Mouse (Mus musculus): ENCODE measurements around the gene Magi2.
"Not testable (repeated sequence)": the region's sequence is repeated elsewhere in the genome, so short reads cannot be mapped to it uniquely, and the experiment has no call there.

Gene Magi2

DNA sequence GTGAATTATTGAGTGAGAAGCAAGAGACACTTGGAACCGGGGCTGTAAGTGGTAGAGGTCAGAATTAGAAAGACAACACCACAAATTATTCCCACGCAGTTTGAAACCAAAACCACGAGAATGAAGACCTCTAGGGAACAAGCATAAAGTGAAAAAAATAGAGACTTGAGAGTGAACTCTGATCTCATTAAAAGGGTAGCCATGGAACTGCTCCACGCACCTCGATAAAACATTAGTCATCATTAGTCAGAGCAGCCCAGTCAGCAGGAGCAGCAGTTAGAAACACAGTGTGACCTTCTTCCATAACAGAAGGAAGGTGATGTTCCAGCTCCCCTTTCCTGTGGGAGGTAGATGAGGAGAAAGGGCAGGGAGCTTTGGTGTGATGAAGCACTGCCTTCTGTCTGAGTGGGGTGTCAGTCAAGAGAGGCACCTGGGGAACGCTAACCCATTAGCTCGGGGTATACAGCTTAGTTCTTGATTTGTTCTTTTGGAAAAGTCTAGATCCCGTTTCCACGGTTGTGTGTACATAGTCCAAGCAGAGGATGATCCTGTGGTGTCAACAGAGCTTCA is 1272.3 kb downstream of the Magi2 start:
- in situ Hi-C loops (cut with MseI, MboI), result no loop called here

DNA sequence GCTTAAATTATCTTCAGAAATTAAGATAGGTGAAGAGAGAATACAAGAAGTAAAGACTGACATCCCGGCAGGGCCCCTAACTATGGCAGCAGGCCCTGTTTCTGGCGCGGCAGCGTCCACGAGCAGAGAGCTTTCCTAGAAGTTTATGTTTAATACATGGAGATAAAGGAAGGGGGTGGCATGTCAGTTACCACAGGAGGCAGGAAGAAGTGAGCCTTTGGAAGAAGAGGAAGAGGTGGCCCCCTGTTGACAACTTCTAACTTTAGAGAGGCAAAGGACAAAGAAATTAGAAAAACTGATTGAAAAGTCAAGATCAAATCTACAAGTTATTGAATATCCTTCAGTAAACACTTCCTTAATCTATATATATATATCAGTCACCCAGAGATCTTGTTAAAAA is 1281.8 kb downstream of the Magi2 start:
- in situ Hi-C loops (cut with MseI, MboI), result no loop called here

DNA sequence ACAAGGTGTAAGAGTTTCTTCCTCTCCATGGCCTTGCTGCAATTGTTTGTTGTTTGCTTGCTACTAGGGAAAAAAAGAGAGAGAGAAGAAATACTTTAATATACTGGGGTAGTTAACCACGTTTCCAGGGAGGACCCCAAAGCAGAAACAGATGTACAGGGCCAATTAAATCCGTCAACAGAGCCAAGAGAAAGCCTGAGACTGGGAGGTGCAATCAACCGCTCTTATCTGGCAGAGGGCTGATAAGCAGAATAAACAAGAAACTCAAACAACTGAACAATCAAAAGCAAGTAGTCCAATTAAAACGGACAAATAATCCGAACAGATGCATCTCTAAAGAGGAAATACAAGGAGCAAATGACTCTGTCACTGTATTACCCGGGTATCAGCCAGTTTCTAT is 1282.8 kb downstream of the Magi2 start:
- in situ Hi-C loops (cut with MseI, MboI), result no loop called here

DNA sequence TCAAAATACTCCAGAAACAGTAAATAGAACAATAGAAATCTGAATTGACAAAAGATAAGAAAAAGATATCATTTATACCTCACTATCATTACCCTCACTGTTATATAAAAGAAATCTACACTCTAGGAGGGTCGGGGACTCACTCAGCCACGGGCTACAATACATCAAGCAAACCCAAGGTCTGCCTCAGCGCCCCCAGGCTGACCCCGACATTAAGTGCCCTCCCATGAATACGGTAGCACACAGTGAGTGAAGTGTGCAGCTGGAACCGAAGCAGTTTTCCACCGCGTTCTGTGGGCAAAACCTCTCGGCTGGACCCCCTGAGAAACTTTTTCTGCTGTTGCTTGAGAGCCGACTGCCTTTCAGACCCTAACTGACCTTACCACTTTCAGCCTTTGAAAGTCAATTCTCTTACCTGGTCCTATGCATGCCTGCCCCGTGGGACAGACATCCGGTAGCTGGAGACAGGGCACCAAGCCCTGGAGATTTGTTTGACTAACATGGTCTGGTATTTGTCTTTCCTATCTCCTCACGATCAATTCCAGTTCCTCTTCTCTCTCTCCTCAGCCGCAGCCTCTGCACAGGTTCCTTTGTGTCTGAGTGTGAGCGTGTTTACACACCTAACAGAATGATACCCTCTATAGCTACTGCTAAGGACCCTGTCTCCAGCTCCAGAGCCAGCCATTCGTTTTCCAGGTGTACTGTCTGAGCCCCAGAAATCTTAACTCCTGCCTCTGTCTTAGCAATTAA is 1285.7 kb downstream of the Magi2 start:
- in situ Hi-C loops (cut with MseI, MboI), result no loop called here

DNA sequence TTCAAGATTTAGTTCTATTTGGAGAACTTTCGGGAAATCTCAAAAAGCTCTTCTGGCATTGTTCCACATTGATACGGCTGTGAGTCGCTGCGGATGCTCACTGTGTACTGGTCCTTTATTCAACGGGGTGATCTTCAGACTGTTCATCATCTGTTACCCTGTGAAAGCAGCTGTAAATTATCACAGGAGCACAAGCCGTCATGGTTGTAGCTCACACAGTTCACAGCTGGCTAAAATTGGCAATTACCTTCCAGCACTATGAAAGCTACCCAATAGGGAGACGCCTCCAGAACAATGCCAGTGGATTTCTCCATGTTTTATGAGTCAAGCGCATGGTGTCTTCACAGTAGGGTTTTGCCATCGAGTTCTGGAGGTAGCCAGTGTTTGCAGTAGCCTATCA is 1294.8 kb downstream of the Magi2 start:
- in situ Hi-C loops (cut with MseI, MboI), result no loop called here

DNA sequence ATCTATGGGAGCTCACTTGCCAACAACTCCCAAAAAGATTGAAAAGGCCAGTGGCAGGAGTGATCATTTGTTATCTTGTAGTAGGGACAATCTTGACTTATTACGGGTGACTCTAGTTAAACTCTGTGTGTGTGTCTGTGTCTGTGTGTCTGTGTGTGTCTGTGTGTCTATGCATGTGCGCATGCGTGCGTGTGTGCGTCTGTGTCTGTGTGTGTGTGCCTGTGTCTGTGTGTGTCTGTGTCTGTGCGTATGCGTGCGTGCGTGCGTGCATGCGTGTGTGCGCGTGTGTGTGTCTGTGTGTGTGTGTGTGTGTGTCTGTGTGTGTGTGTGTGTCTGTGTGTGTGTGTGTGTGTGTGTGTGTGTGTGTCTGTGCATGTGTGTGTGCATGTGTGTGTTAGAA is 1295.2 kb downstream of the Magi2 start:
- in situ Hi-C loops (cut with MseI, MboI), result no loop called here

DNA sequence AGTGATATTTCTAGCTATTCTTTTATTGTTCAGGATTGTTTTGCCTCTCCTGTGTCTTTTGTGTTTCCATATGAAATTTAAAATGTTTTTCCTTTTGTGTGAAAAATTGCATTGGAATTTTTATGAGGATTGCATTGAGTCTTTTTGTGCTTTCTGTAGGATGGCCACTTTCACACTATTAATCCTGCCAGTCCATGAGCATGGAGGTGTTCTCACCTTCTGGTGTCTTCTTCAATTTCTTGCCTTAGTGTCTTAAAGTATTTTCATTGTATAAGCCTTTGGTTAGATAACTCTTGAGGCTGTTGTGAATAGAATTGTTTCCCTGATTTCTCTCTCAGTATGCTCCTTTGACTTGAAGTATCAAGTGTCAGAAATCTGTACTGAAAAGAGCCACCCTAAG is 1296.9 kb downstream of the Magi2 start:
- in situ Hi-C loops (cut with MseI, MboI), result no loop called here

DNA sequence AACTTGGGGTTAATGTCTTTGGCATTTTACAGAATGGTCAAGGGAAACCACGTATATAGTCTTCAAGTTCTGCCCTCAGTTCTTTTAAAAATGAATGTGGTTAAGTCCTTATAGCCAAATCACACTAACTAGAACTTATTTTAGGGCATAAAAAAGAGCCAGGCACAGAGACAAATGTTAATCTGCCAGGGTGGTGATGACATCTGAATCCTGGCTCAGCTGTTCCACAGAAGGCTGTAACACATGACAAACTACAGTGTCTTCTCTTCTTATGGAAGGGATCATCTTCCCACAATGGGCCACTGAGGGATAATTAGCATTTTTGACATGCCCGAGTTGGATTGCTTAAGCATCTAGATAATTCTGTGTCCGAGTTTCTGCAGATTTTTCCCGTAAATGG is 1299.8 kb downstream of the Magi2 start:
- in situ Hi-C loops (cut with MseI, MboI), result not testable (repeated sequence)

DNA sequence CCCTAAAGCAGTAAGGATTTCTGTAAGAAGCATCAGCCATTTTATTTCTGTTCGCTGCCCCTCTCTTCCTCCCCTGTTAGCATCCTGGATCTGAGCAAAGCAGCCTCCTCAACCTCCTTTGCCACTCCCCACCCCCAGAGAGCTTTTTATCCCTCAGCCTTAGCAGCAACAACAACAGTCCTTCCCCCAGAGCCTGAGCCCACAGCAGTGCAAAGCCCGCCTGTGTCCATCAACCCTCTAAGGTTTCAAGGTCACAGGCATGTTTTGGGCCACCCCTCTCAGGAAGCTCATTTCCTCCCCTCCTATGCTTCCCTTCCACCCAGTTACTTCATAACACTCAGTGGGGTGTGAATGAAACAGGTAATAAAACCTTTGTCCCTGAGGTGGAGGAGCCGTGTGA is 1309.7 kb downstream of the Magi2 start:
- in situ Hi-C loops (cut with MseI, MboI), result no loop called here

DNA sequence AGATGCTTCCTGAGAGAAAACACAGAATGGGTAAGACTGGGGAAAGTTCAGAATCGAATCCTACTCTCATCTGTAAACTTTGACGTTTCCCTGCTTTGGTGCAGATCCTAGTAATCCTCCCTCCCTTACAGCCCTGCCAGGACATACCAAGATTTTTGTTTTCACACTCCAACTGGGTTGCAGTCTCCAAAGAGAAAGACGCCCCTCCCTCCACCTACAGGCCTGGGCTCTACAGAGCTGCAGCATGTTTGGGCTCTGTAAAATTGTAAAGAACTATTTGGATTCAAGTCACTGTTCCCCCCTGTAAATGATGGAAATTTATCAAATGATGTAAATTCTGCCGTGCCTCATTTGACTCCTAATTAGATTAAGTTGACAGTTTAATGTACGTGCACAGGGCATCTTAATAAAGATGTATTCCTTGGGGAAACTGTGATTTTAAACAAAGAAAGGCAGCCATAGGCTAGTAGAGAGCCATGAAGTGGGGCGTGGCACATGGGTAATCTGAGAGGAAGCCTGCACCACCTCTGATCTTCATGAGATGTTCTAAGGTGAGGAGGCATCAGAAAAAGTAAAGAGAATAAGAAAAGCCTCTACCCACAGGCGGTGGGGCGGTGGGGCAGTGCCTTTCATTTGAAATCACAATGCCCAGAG is 1310.7 kb downstream of the Magi2 start:
- in situ Hi-C loops (cut with MseI, MboI), result no loop called here

DNA sequence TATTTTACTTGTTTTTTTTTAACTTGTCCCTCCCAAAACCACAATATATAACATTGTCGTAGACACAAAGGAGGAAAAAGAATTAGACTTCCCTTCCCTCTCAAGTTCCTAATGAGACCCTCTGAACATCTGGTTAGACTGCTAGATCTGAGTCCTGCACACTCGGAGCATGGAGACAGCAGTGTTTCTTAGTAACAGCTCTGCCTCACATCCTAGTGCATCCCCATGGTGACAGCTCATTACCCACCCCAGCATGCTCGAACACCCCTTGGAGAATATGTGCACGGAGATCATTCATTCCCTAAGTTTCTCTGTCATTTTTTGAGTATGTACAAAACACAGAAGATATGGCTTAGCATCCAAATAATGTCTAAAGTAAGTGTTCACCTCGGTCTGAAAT is 1317.5 kb downstream of the Magi2 start:
- in situ Hi-C loops (cut with MseI, MboI), result no loop called here

DNA sequence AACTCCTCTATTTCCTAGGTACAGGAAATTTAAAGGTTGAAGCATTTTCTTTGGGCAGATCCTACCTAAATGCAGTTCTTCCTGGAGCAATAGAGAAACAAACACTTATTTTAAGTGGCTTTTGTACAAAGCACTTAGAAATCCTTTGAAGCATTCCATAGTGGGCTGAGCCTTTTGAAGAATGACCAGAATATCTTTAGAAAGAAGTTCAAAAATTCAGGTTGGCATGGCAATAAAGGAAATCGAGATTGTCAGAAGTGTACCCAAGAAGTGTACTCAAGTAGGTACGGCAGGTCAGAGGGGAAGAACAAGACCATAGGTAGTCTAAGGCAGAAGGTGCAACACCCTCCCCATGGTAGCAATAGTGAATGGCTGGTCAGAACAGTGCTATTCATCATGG is 1332.5 kb downstream of the Magi2 start:
- in situ Hi-C loops (cut with MseI, MboI), result no loop called here

DNA sequence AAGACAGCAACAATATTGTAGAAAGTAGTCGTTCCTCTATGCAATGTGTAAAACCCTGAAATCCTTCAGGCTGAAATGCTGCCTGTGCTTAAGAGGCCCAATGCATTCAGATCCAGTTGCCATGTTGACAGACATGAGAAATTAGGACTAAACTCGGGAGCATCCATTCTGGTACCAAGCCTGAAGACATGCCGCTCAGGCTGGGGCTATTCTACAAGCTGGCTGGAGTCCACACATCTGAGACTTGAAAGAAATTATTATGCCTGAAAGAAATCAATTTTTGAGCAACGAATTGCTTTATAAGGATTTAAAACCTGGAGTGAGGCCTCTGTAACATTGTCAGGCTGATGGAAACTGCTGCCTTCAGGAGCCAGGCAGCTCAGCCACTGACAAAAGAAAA is 1333.0 kb downstream of the Magi2 start:
- in situ Hi-C loops (cut with MseI, MboI), result no loop called here

DNA sequence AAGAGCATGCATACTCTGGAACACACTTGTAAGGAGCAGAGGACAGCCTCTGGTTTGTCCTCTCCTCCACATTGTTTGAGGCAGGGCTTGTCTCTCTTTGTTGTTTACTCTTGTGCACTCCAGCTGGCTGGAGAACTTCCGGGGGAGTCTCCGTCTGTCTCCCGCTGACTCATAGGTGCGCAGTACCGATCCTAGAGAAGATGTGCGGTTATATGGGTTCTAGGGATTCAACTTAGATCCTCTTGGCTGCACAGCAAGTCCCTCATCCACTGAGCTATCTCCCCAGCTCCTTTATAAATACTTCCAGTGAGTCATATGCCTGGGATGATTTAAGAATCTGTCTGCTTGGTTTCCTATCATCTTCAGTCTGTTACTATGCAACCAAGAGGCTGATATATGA is 1341.6 kb downstream of the Magi2 start:
- in situ Hi-C loops (cut with MseI, MboI), result no loop called here

DNA sequence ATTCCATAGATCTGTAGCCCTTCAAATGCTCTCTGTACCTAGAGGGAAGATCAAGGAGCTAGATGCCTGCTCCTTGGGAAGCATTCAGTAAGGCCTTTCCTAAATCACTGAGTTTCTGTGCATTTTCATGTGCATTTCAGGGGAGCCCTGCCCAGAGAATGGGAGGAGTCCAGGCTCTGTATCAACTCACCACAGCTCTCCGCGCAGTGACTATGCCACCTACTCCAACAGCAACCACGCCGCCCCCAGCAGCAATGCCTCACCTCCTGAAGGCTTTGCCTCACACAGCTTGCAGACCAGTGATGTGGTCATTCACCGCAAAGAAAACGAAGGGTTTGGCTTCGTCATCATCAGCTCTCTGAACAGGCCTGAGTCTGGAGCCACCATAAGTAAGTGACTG is 1342.1 kb downstream of the Magi2 start:
- in situ Hi-C loops (cut with MseI, MboI), result no loop called here

DNA sequence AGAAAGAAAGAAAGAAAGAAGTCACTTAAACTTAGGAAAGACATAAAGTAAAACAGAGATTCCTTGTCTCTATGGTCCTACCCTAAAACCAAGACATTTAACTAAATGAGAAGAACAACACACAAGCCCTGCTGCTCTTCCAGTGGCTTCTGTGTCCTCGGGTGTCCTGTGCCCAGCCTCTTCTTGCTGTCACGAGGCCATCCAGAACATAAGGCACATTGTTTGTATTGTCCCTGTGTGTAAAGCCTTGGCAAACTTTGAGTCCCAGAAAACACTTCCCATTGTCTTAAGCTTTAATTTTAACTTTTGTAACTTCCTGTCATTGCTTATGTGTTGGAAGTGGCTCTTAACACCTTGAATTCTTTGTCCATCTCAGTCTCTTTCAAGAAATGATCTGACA is 1348.0 kb downstream of the Magi2 start:
- in situ Hi-C loops (cut with MseI, MboI), result no loop called here

DNA sequence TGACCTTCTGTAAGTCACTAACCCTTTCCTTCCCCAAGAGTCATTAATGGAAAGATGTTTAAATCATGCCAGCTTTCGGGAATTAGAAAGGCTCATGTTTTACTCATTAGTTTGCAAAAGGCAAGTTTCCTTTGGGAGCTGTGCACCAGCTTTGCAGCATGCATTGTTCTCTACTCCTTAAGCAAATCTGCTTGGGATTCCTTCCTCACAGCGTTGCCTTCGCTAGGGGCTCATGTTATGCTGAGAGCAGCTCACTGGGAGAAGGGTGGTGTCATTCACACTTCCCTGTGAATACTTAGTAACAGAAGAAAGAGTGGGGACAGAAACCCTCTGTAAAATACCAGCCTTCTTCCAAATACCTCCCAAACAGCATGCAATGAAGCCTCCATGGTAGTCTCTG is 1349.0 kb downstream of the Magi2 start:
- in situ Hi-C loops (cut with MseI, MboI), result no loop called here

DNA sequence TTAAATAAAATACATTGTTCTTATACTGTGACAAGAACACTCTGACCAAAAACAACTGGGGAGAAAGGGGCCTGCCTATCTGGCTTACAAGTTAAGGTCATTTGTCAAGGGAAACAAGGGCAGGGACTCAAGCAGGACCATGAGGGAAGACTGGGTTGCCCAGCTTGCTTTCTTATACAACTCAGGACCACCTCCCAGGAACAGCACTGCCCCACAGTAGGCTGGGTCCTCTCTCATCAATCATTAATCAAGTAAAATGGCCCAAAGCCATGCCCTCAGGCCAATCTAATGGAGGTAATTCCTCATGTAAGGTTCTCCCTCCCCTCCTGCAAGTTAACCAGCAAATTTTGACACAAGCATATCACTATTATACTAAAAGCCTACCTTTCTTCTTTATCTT is 1349.4 kb downstream of the Magi2 start:
- in situ Hi-C loops (cut with MseI, MboI), result no loop called here

DNA sequence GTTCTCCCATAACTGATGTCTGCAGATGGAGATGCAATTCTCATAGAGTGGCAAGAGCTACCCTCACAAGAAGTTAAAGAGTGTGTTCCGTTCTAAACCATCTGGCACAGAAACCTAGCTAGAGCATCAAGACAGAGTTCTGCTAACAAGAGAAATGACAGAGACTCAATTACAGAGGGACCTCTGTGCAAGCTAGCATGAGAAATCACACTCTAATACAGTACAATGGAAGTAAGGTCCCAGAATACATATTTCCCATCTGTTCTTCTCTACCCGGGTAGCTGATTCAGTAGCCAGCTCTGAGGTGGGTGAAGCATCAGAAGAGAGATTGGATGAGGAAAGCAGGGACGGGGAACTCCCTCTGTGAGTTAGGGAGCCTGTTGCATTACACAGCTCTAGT is 1351.8 kb downstream of the Magi2 start:
- in situ Hi-C loops (cut with MseI, MboI), result no loop called here

DNA sequence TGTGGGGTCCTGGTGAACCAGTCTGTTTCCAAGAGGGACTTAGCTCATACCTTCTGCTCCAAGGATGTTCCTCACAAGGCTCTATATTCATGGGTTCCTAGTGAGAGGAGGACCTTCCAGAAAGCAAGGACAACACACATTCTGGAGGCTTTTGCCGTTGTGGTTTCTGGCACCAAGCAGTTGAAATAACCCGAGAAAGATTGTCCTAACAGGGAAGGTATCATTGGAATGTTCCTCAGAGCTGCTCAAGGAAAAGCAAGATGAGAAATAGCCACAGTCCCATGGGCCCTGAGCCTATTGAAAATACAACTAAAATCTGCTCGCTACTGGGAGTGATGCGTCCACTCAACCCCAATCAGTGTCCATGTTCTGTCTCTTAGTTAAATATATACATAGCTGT is 1353.8 kb downstream of the Magi2 start:
- in situ Hi-C loops (cut with MseI, MboI), result no loop called here

DNA sequence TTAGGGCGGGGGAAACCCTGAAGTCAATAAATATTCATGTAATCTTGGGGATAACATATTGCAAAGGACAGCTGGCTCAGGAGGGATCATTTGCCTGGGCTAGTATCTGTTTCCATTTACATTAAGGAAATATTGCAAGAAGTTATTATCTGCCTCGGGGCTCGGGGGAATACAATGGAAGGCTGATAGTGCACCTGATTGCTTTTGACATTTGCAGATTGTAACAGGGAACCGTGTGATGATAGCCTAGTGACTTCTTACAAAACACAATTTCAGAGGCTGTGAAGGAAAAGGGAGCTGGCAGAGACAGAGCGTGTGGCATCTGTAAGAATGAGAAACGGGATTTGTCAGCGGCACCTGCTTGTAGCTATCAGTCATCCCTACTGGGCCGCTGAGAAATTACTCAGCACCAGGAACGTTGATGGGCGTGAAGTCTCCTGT is 1356.2 kb downstream of the Magi2 start:
- in situ Hi-C loops (cut with MseI, MboI), result no loop called here

DNA sequence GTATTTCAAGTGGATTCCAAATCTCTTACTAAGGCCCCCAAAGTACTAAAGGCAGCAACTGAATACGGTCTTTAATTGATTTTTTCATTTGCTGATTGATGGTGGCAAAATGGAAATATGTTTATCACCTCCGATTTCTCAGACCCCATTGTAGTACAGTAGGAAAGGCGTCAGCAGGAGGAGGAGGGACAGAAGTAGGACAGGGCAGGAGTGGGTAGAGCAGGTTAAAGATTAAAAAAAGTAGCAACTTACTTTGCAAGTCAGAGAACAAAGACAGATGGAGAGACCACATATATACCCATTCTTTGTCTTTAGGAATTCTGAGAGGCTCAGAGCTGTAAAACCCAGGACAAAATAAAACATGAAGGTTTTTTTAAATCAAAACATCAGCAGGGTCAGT is 1356.8 kb downstream of the Magi2 start:
- in situ Hi-C loops (cut with MseI, MboI), result no loop called here

DNA sequence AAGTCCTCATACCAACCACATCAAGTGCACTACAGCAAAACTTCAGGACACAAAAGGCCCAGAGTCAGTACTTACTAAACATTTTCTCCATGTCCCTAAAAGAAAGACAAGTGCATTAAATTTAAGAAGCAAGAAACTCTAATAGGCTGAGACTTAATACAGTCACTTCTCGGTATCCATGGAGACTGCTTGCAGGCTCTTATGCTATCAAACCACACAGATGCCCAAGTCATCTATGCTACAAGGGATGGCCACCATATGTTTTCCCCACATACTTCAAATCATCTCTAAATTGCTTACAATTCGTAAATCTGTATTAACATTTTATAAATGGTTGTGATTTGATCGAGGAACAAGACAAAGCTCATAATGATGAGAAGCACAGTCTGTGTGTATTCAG is 1357.9 kb downstream of the Magi2 start:
- in situ Hi-C loops (cut with MseI, MboI), result no loop called here
